Mouse (Mus musculus) bone marrow, adult 2 months (tissue): ENCODE data around the gene Sipa1l1.

Source experiments
- CTCF ChIP-seq: fragments of 200-500 bp; IDR thresholded peaks from 2 replicates; pipeline ENCODE4 v1.5.1; 2011; ENCODE audit warnings: low read length, control low read depth; ENCODE audit not compliant: control insufficient read depth, insufficient read depth
- POLR2A ChIP-seq: fragments of 200-500 bp; IDR thresholded peaks from 2 replicates; pipeline ENCODE4 v1.6.1; 2011; ENCODE audit warnings: low read depth, mild to moderate bottlenecking, control low read depth, low read length, borderline replicate concordance; ENCODE audit not compliant: control insufficient read depth

DNA sequence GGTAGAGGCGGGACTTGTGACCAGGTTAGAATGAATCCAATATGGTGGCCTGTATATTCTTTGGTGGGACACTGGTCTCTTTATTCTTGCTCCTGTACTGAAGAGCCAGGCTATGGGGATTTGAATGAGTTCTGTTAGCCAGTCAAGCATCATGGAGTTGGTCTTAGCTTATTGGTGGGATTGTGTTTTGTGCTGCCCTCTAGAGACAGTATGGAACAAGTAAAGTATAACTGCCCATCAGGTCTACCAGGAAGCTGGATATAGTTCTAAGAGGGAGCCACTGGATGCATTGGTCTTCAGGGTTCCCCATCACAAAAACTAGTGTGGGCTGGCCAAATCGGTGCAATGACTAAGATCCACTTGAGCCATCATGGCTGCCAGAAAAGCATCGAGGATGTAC, 9.7 kb upstream of the Sipa1l1 start:
- TF ChIP-seq POLR2A (no peak), CTCF (no peak)
